16 mouse cellular contexts compared by ENCODE assay signal in genomic region chr5:122505554-122505953, GRCm38 (mm10).
"Had no signal": no experiment of that assay in that cellular context is flagged by ENCODE, and none has a peak within 500 bp of the region (broad histone marks: within the 10 kb centered on the region; RNA-seq: fewer than 3 reads in every experiment).

No protein-coding gene starts in this region.

- DNase-seq: heart, postnatal 10 days; heart, postnatal 14 days; heart, postnatal 36 days; heart, postnatal 4 days; kidney, adult 11 months; kidney, adult 18-20 months; kidney, adult 2 months; kidney, adult 8-10 months; kidney, adult 9 months; kidney, postnatal 10 days; kidney, postnatal 14 days; kidney, postnatal 25 days; kidney, postnatal 36 days; kidney, postnatal 4 days; layer of hippocampus, adult 9-11 months; layer of hippocampus, postnatal 36 days had no signal
